Mouse (Mus musculus) heart, adult 2 months (tissue): ENCODE measurements around the gene Npc1l1.

Experiments used
- CTCF ChIP-seq: fragments of 200-600 bp; IDR thresholded peaks from 2 replicates; pipeline ENCODE4 v1.8.1; 2022; ENCODE audit warnings: antibody characterized with exemption, mild to moderate bottlenecking, moderate library complexity
- EP300 ChIP-seq: fragments of 200-500 bp; IDR thresholded peaks from 2 replicates; pipeline ENCODE4 v1.6.1; 2011; ENCODE audit warnings: low read depth, low read length, control low read depth; ENCODE audit not compliant: insufficient read depth
- POLR2A ChIP-seq: fragments of 200-500 bp; IDR thresholded peaks from 2 replicates; pipeline ENCODE4 v1.6.1; 2011; ENCODE audit warnings: mild to moderate bottlenecking, low read depth, low read length, control low read depth; ENCODE audit not compliant: insufficient read depth

GRCm38 (mm10) chr11:6196780-6197179, 33.2 kb downstream of the Npc1l1 start:
- TF ChIP-seq CTCF (no peak), POLR2A (no peak), EP300 (no peak)
